Mouse (Mus musculus): ENCODE measurements at regions not wholly inside any gene's neighbourhood (a gene's known extent, or its start where the extent isn't known, plus 50 kb on each side); places are given as distances from the start of the nearest gene placed in this dataset.
A peak's percentile ranks its signal among the peaks of the same experiment; 100 is the strongest.

DNA sequence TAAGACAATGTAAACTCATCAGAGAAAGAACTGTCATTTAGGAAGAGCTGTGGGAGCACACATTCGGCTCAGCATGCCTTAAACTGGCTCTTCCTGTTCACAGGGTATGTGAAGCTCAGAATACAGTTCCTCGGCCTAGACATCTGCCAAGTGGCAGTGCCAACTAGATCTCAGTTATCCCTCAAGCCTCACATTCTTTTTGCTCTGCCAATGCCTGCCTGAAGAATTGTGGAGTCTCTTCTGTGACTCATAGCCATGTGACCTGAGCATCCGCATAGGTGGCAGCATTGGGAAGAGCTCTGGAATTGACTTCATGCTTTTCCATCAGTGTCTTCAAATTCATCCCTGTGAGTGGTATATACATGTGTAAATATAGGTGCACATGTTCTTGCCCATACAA lies 59.7 kb downstream of the Prlhr start:
- peak; percentile 88 for ATAC-seq (ENCODE audit: low TSS enrichment)

DNA sequence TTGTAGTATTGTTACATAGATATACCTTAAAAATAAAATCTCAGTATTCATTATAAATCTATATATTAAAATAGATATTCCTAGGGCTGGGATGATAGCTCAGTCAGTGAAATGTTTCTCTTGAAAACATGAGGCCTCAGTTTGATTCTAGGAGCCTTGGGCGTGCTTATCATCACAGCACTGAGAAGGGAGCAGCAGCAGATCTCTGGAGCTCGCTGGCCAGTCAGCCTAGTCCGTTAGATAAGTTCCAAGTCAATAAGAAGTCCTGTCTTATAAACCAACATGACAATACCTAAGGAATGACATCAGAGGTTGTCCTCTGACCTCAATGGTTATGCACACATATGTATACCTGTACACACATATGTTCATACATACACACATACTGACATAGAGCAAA lies 68.7 kb downstream of the Prlhr start:
- no peak for ATAC-seq (ENCODE audit: low TSS enrichment)

DNA sequence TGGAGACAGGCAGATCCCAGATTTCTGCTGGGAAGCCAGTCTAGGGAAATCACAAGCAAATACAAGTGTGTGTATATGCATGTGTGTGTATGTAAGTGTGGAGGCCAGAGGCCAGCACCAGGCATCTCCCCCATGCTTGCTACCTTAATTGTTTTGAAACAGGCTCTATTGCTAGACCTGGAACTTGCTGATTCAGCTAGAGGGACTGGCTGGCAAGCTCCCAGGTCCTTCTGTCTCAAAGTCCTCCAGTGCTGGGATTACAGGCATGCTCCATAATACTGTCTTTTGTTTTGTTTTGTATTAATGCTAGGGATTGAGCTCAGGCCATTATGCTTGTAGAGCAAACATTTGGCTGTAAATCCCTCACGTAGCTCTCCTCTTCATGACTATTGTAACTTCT lies 70.4 kb downstream of the Prlhr start:
- no peak for ATAC-seq (ENCODE audit: low TSS enrichment)

DNA sequence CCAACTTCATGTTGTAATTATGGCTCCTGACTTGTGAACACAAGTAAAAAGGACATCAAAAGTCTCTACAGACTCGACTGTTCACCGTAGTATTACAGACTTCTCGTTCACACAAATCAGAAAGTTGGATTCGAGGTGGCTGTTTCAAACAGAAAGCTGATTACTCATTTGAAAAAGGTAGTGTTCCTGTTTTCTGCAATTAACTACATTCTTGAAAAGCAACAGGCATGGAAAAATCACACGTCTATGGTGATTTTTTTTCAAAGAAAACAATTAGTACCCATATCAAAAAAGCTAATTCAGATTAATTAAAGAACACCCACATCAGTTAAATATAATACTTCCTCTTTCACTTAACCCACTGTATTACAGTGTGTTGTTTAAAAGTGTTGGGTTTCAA lies 71.5 kb downstream of the Prlhr start:
- no peak for ATAC-seq (ENCODE audit: low TSS enrichment)

DNA sequence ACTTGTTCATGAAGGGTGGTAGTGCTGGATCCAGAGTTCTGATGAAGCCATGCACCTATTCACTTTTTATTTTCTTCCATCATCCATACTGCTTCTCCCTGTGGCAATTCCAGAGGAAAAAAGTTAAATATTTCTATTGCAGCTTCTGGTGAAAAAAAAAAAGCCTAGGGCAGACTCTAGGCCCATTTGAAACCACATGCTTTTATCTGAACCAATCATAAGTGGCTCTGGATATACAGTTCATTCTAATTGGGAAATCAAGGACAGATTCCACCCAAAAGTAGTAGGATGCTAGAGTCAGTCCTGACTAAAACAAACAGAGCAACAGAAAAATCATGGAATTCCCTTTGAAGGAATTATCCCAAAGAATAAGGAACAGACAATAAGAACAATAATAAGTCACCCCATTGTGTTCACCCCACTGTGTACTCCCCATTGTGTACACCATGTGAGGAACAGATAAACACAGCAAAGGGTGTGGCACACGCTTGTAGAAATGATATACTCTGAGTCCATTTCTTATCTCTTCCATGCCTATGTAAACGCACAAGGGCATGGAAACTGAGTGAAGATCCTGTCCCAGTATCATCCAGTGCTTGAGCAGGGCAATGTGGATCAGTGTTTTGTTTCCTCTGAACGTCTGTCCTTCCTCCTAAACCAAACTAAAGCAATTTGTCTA lies 81.4 kb downstream of the Prlhr start:
- ATAC-seq (ENCODE audit: low TSS enrichment): no peak

DNA sequence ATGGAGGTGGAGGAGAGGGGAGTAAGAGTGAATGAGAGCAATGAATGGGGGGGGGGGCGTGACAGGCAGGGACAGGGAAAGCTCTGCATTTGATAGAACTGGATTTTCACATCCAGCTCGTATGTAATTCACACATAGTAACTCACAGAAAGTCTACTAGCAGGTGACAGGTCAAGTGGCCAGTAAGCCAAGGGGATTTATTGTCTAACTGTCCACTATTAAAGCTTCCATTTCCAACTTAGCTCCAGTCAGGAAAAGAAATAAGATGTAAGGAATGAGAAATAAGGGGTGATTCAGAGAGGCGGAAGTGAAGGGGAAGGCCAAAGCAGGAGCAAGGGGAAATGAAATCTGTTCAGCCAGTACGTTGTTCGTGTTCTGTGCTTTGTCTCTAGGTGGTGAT lies 83.4 kb downstream of the Prlhr start:
- ATAC-seq (ENCODE audit: low TSS enrichment): no peak

DNA sequence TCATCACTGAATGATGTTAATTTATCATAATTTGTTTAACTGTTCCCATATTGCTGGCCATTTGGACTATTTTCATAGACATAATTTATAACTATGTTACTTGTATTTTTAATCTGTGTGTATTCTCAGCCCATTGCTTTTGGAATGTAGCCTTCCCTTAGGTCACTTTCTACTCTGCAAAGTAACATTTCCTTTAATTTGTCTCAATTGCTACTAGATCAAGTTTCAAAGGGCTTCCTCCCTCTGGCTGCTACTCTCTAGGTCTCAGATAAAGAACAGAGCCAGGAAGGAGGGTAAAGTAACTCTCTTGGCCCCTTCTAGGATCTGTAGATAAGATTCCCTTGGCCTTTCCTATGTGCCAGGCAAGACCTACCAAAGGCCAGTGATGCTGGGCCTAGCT lies 85.4 kb downstream of the Prlhr start:
- ATAC-seq (ENCODE audit: low TSS enrichment): no peak

DNA sequence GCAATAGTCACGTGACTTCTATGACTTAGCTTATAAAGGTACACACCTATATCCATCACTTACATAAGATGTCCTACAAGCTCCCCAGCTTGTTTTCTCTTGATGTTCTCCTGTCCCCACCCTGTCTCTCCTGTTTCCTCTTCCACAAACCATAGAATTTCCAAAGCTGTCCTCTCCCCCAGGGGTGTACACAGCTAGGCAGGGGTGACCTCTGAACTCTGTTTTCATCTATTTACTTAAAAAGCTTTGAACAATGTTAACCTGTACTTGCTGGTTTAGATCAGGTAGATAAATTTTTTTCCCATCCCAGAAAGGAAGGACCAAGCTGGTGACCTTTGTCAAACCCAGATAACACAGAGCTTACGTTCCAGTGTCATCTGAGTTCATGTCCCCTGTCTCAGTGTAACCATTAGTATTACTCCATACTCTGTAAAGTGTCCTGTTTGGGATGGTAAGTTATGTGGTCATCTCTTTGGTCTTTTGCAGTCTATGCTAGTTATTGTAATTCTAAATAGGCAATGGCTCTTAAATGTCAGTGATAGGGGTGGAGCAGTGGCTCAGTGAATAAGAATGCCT lies 89.0 kb downstream of the Prlhr start:
- ATAC-seq (ENCODE audit: low TSS enrichment): no peak

DNA sequence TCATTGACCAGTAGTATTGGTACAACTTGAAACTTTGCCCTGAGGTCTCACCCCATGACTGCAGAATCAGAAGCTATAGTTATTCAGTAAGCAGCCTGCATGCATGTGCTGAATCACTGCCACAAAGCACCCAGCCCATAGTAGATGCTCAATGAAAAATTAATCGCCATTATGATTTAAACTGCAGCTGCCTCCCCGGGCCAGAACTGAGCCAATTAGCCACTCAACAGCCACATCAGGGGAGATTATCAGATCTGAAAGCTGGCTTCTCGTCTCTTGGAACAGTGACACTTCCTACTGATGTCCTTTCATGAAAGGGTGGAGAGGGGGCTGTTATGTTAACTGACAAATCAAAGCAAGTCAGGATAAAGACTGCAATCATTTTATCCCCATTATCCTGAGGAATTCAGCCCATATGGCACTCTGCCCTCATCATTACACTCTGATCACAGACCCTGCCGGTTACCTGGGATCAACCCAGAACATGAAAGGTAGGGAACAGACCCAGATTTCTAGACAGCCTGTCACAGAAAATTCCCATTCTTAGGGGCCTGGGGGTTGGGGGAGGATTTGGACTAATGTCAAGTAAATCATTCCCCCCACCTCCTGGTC lies 104.0 kb downstream of the Prlhr start:
- ATAC-seq (ENCODE audit: low TSS enrichment): no peak

DNA sequence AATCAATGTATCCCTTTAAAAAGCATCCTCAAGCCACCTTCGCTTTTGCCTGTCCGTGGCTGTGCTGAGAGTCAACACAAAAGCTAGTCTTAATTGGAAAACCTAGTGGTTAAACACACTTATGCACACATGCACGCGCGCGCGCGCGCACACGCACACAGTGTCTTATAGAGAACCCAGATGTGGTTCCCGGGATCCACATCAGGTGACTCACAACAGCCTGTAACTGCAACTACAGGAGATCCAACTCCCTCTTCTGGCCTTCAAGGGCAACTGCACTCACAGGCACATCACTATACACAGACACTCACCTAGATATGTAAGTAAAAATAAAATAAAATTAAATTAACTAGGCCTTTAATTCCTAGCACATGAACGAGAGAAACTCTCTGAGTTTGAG lies 118.4 kb upstream of the Fam204a start:
- no peak for ATAC-seq (ENCODE audit: low TSS enrichment)

DNA sequence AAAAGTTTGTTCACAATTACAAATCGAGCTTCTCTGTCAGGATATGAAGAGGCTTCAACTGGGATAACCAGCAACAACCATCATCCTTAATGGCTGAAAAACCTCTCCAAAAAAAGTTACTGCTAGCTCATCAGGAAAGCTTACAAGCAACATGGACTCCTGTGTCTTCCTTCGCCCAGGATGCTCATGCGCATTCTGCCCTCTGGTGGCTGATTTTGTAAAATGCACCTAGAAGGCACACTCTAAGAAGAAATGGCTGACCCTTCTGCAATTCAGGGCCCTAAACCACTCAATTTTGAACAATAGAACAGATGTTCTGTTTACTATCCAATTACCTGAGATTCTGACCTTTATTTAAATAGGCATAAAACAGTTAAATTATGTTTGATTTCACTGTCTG lies 115.0 kb upstream of the Fam204a start:
- peak; percentile 81 for ATAC-seq (ENCODE audit: low TSS enrichment)

DNA sequence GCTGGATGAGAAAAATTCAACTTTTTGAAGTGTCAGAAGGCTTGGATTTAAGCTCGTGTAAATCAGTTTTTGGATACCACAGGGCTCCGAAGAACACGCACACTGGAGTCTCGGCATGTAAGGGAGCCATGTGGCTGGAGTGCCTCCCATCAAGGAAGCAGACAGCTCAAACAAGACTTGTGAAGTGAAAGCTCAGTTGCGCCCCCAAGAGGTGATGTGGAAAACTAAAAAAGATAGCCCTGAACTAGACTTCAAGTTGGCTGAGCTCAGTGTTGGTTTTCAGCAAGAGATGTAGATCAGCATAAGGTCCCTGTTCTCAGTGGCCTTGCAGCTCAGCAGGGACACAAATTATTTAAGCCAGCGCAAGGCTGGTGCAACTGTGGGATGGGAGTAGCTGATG lies 113.7 kb upstream of the Fam204a start:
- no peak for ATAC-seq (ENCODE audit: low TSS enrichment)

DNA sequence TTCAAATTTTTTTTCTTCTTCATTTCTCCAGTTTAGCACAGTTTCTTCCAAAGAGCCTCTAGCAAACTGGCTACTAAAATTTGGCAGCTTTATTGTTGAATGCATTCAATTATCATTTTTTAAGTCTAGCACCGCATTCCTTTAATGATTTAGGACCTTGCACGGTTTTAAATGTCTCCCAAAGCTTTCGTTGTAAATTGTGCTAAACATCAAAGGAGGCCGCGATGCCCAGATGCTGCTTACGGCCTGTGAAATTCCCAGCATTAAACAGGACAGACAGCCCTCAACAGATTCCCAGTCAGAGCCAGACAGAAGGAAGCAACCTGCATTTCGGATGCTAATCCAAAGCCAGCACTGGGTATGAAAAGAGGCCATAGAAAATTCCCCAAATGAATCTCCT lies 108.0 kb upstream of the Fam204a start:
- no peak for ATAC-seq (ENCODE audit: low TSS enrichment)

DNA sequence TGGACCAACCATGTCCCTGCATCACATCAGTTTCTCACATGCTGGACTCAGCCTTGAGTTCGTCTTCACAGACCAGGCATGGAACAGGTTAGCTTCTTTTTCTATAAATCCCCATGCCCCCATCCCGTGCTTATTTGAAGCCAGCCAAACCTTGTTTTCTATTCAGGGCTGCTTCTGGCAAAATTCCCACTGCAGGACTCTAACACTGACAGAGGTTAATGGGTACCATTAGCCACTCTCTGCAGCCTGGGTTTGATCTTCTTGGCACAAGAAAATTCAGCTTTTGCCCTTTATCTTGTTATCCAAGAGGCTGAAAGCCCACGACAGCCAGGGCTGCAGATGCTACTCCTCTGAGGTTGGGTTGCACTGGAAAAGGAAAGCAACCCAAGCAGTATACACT lies 101.8 kb upstream of the Fam204a start:
- no peak for ATAC-seq (ENCODE audit: low TSS enrichment)

DNA sequence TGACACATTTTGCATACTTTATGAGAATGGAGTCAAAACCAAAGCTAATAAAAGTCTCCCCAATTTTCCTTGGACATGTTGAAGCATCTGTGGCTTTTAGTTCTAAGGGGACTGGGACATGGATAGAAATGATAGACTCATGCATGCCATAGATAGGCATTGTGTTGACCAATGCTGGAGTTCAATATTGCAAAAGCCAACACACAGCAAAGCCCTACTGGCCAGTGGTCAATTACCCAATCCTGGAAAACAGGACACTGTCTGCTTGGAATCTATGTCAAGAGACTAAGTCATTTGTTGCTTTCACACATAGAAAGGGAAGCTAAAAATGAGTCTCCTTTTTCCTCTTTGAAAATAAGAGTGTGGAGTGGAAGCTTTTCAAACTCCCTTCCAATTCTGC lies 99.1 kb upstream of the Fam204a start:
- ATAC-seq (ENCODE audit: low TSS enrichment): no peak

DNA sequence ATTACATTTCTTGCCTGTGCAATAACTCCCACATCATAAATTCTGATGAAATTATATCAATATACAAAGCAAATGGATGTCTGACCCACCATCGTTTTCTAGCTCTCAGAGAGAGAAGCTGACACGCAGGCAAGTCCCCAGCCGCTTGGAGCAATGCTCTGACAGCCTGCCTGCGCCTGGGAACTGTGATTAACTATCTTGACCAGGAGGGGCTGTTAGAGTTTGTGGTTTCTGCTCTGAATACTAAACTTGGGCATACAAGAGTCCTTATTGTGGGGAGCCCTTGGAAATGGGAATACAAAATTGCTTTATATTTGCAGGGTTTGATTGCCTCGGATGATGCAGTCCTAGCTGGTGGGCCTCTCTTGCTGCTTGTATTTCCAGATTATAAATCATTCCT lies 98.6 kb upstream of the Fam204a start:
- 0 out of 2 replicates have a peak, but pooled peaks have one; percentile 41 for ATAC-seq (ENCODE audit: low TSS enrichment)

DNA sequence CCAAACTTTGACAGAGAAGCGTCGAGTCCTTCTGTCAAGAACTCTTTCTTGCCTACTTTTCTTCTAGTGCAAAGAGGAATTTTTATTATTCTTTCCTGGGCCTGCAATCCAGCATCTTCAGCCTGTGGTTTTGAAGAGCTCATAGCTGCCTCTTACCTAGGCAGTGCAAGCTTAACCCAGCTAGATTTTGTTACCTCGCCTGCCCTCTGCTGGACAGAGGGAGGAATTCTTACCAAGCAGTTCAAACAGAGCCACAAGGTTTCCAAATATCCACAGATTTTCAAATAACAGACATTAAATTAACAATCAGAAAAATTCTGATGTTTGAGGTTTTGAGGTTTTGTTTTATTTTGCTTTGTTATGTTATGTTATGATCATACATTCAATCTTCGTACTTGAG lies 84.1 kb upstream of the Fam204a start:
- ATAC-seq (ENCODE audit: low TSS enrichment): peak; percentile 93

DNA sequence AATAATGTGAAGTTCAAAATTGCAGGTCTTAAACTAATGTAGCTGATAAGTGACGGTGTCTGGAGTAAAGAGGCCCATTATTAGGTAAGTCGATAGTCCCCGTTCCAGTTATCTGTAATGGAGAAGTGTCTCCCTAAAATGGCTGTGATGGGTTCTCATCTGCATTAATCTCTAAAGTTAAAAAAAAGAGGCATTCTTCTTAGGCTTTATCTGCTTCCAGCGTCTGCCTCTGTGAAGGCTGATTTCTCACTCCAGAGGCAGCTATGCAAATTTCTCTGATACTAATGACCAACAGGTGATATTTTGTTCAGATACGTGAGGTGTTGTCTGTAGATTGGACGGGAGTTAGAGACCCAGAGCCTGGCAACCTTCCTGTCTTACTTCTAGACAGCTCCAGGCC lies 75.9 kb upstream of the Fam204a start:
- no peak for ATAC-seq (ENCODE audit: low TSS enrichment)

DNA sequence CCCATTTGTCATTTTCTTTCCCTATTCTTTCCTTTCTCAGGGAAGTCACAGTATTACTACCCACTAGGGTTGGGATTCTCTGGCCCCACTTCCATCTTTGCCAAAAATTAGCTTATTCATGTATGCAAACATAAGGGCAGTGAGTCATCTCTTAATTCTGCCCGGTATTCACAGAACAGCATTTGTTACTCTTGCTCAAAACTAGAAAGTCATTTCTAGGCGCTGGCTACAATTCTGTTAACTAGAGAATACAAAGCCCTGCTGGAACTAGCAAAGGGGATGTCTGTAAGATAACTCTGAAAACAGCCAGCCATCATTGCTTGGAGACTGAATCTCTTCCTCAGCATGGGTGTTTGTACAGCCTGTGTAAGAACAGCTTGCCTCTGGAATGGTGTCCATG lies 74.4 kb upstream of the Fam204a start:
- peak; percentile 52 for ATAC-seq (ENCODE audit: low TSS enrichment)

DNA sequence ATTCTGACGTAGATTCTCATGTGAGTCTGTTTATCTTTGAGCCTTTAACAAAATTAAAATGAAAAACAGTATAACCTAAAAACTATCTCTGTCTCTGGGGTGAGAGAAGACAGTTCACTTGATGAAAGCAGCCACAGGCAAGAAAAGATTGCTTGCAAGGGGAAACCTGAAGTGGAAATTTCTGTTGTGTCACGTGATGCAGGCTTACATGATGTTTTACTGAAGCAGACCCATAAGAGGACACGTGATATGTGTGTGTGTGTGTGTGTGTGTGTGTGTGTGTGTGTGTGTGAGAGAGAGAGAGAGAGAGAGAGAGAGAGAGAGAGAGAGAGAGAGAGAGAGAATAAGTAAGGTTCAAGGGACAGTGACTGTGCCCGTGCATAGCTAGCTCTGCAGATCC lies 63.7 kb upstream of the Fam204a start:
- no peak for ATAC-seq (ENCODE audit: low TSS enrichment)

DNA sequence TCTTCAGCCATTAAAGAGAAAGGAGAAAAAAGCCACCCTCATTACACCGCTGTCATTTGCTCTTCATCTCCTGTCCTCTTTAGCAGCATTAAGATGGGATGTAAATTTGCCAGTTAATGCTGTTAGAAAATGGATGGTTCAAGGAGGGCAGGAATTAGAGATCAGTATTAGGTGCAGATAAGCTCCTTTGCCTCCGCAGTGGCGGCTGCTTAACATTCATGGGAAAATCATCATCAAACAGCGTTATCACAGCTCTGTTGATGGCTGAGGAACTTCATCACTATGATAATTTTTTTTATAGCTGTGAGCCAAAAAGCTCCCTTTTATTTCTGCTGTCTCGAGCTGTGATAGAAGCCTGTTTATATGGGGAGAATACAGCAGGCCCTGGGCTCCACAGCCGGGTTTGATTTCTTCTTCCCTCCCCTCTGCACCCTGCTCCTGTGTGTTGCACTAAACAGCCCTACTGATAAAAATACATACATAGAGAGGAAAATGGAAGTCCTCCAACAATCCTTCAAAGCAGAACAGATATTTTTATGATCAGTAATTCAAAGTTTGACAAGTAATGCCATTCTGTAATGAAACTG lies 60.4 kb upstream of the Fam204a start:
- no peak for ATAC-seq (ENCODE audit: low TSS enrichment)

DNA sequence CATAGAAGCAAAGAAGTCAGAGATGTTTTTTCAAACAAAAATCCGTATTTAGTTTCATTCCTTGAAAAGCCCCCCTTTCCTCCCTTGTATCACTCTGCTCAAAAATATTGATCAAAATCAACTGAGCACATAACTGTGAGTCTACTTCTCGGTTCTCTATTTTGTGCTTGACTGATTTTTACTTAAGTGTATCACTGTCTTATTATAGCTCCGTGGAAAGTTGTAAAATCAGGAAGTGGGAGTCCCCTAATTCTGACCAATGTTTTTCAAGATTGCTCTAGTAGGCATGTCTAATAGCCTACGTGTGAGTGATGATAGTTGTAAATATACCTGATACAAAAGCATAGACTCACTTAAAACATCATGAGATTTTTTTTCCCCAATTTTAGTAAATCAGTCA lies 58.4 kb upstream of the Fam204a start:
- no peak for ATAC-seq (ENCODE audit: low TSS enrichment)

Data from frontal cortex, adult (tissue).